Mouse (Mus musculus) bone marrow macrophage, adult 2 months (primary cell): ENCODE measurements around the gene Ypel5.

Source experiments
- CTCF ChIP-seq: IDR thresholded peaks from 2 replicates; pipeline ENCODE4 v1.5.1; 2012; ENCODE audit warnings: low read depth, mild to moderate bottlenecking, low read length, moderate library complexity
- POLR2A ChIP-seq: IDR thresholded peaks from 2 replicates; pipeline ENCODE4 v1.6.1; 2012; ENCODE audit warnings: mild to moderate bottlenecking, low read depth, low read length, borderline replicate concordance

- no peak for TF ChIP-seq POLR2A
- peak; percentile 36; the same call in 1 of the 2 replicates for TF ChIP-seq CTCF
Measured at GRCm38 (mm10) chr17:72796506-72796905, 39.7 kb upstream of the Ypel5 start.
